Mouse (Mus musculus): ENCODE results near the gene Dlk2. TPM values are rescaled to one million over a fixed set of nuclear protein-coding genes. Genes with fewer than 3 reads are reported as not detected.
A peak's percentile ranks its signal among the peaks of the same experiment; 100 is the strongest.

Dlk2 gene
- total RNA-seq, 2 experiments from 2014 or later, result 54.6 to 63.8 TPM

- intact Hi-C loops (cut with DNase I), result no loop called here
- no peak for DNase-seq
Measured at GRCm38 (mm10) chr17:46272058-46272457, 25.2 kb upstream of the Dlk2 start.

- DNase-seq, result no peak
- intact Hi-C loops (cut with DNase I), result no loop called here
Measured at GRCm38 (mm10) chr17:46272675-46273074, 24.5 kb upstream of the Dlk2 start.

- no peak for DNase-seq
- intact Hi-C loops (cut with DNase I), result no loop called here
Measured at GRCm38 (mm10) chr17:46273803-46274236, 23.4 kb upstream of the Dlk2 start.

- DNase-seq, result no peak
- intact Hi-C loops (cut with DNase I), result no loop called here
Measured at GRCm38 (mm10) chr17:46274465-46274864, 22.8 kb upstream of the Dlk2 start.

- DNase-seq, result no peak
- intact Hi-C loops (cut with DNase I), result no loop called here
Measured at GRCm38 (mm10) chr17:46275034-46275433, 22.2 kb upstream of the Dlk2 start.

- no peak for DNase-seq
- intact Hi-C loops (cut with DNase I), result no loop called here
Measured at GRCm38 (mm10) chr17:46275506-46275905, 21.7 kb upstream of the Dlk2 start.

GRCm38 (mm10) chr17:46277586-46277985 lies 19.6 kb upstream of the Dlk2 start:
- intact Hi-C loops (cut with DNase I), result no loop called here
- DNase-seq, result no peak

- intact Hi-C loops (cut with DNase I), result no loop called here
- no peak for DNase-seq
Measured at GRCm38 (mm10) chr17:46278011-46278765, 19.0 kb upstream of the Dlk2 start.

- intact Hi-C loops (cut with DNase I), result no loop called here
- peak; percentile 92 for DNase-seq
Measured at GRCm38 (mm10) chr17:46282483-46283123, 14.6 kb upstream of the Dlk2 start, which contains the start of gene Tjap1. TSS of gene Tjap1 (minus strand) at chr17:46283026.

- intact Hi-C loops (cut with DNase I), result no loop called here
- no peak for DNase-seq
Measured at GRCm38 (mm10) chr17:46283140-46283539, 14.1 kb upstream of the Dlk2 start.

GRCm38 (mm10) chr17:46283911-46284310 lies 13.3 kb upstream of the Dlk2 start:
- DNase-seq, result no peak
- intact Hi-C loops (cut with DNase I), result no loop called here

- DNase-seq, result no peak
- intact Hi-C loops (cut with DNase I), result no loop called here
Measured at GRCm38 (mm10) chr17:46284653-46285052, 12.6 kb upstream of the Dlk2 start.

GRCm38 (mm10) chr17:46285407-46285806 lies 11.8 kb upstream of the Dlk2 start:
- intact Hi-C loops (cut with DNase I), result no loop called here
- DNase-seq, result no peak

GRCm38 (mm10) chr17:46287678-46288095 lies 9.5 kb upstream of the Dlk2 start:
- DNase-seq, result no peak
- intact Hi-C loops (cut with DNase I), result no loop called here

- intact Hi-C loops (cut with DNase I), result no loop called here
- DNase-seq, result no peak
Measured at GRCm38 (mm10) chr17:46296601-46297000, 620 bp upstream of the Dlk2 start.

- intact Hi-C loops (cut with DNase I), result no loop called here
- no peak for DNase-seq
Measured at GRCm38 (mm10) chr17:46297028-46297363, 225 bp upstream of the Dlk2 start.

- intact Hi-C loops (cut with DNase I), result no loop called here
- peak; percentile 81 for DNase-seq
Measured at GRCm38 (mm10) chr17:46298220-46298913, 1.1 kb downstream of the Dlk2 start.

GRCm38 (mm10) chr17:46301892-46302291 lies 4.7 kb downstream of the Dlk2 start:
- intact Hi-C loops (cut with DNase I), result no loop called here
- DNase-seq, result no peak

- no peak for DNase-seq
- intact Hi-C loops (cut with DNase I), result no loop called here
Measured at GRCm38 (mm10) chr17:46304184-46304583, 7.0 kb downstream of the Dlk2 start.

GRCm38 (mm10) chr17:46306956-46307355 lies 9.7 kb downstream of the Dlk2 start:
- intact Hi-C loops (cut with DNase I), result no loop called here

GRCm38 (mm10) chr17:46309835-46310234 lies 12.6 kb downstream of the Dlk2 start:
- intact Hi-C loops (cut with DNase I), result no loop called here
- DNase-seq, result no peak

More at GRCm38 (mm10) chr17:46306956-46307355, 9.7 kb downstream of the Dlk2 start:
- no peak for DNase-seq

GRCm38 (mm10) chr17:46310515-46310914 lies 13.3 kb downstream of the Dlk2 start:
- intact Hi-C loops (cut with DNase I), result no loop called here
- no peak for DNase-seq

Data from left cerebral cortex, postnatal 4 days (tissue).